Comparison of ENCODE assay signal across 18 mouse cellular contexts in the genomic region with DNA sequence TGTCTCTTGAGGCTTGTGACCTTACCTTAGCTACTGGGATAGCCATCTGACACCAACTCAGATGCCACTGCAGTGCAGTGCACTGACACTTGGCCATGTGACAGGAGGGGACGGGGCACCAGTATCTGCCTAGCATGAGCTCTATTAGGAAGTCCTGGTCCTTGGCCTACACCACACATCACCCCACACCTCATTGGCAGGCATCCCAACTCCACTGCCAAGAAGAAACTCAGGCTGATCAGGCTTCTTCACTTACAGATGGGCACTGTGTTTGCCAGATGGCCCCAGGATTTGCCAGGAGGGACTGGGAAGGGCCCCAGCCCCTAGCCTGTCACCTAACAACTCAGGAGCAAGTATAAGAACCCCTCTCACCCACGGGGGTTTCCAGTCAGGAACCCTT. TPM values are rescaled to one million over a fixed set of nuclear protein-coding genes. Genes with fewer than 3 reads are reported as not detected.
DNase-seq lines count a peak whose midpoint lies in the region; ATAC-seq and TF ChIP-seq lines count a peak whose summit lies in the region.
"Had no signal": no experiment of that assay in that cellular context is flagged by ENCODE, and none has a peak within 500 bp of the region (broad histone marks: within the 10 kb centered on the region; RNA-seq: fewer than 3 reads in every experiment).

No protein-coding gene starts in this region.

- H3K4me2 ChIP-seq in neural tube, embryonic 15.5 days = no peak overlapping the region
- H3K4me2 ChIP-seq: hindbrain, embryonic 14.5 days; liver, embryonic 13.5 days had no signal

- H3K36me3 ChIP-seq in neural tube, embryonic 15.5 days = peaks cover 49% of the 10 kb centered on the region

- intact Hi-C loops in left cerebral cortex, postnatal 4 days (cut with DNase I) = no loop called here
- intact Hi-C loops in gastrocnemius, postnatal 14 days (cut with DNase I; ENCODE audit: low total_unique reads) = no loop called here

- no peak overlapping the region for H3K27ac ChIP-seq in neural tube, embryonic 15.5 days (replicated peaks)
- H3K27ac ChIP-seq: hindbrain, embryonic 14.5 days; liver, embryonic 13.5 days had no signal

- no peak for ATAC-seq in neural tube, embryonic 15.5 days (ENCODE audit: low FRiP score)
- ATAC-seq: intestine, embryonic 16.5 days had no signal

- H3K9ac ChIP-seq in neural tube, embryonic 15.5 days (replicated peaks) = no peak overlapping the region
- H3K9ac ChIP-seq: hindbrain, embryonic 14.5 days; liver, embryonic 13.5 days had no signal

- TF ChIP-seq POLR2A in lung, adult 2 months (IDR thresholded peaks at IDR 0.05; ENCODE audit: borderline replicate concordance, extremely low read depth, low read depth, low read length) = no peak

- WGBS in lung, adult 2 months = 49% methylated on average over 2 of the region's 2 CpGs
- 81% methylated on average over 2 of the region's 2 CpGs for WGBS in neural tube, embryonic 15.5 days

- no peak for TF ChIP-seq CTCF in lung, adult 2 months (IDR thresholded peaks at IDR 0.05; ENCODE audit: insufficient read depth, low read length)

- DNase-seq in adrenal gland, postnatal 25 days = peak; percentile 42
- no peak for DNase-seq in adrenal gland, postnatal 4 days (ENCODE audit: low spot score in 2 of 2)
- DNase-seq in left cerebral cortex, postnatal 4 days = peak; percentile 78
- no peak for DNase-seq in left cerebral cortex, adult 18-20 months (ENCODE audit: low spot score in 2 of 2)
- DNase-seq in adipocyte (ENCODE audit: low spot score) = peak; percentile 96
- peak; percentile 82 for DNase-seq in gastrocnemius, postnatal 14 days
- no peak for DNase-seq in lung, adult 2 months
- DNase-seq: heart, adult 18-20 months; layer of hippocampus, postnatal 36 days; liver, embryonic 13.5 days; midbrain, embryonic 14.5 days; right cerebral cortex, adult 18-20 months had no signal

- H3K4me1 ChIP-seq in lung, adult 2 months (ENCODE audit: control insufficient read depth, insufficient read depth, low read length) = no peaks in the 10 kb centered on the region
- peaks cover 33% of the 10 kb centered on the region for H3K4me1 ChIP-seq in neural tube, embryonic 15.5 days

- H3K27me3 ChIP-seq in neural tube, embryonic 15.5 days (replicated peaks) = no peaks in the 10 kb centered on the region

- H3K9me3 ChIP-seq in neural tube, embryonic 15.5 days (replicated peaks) = no peaks in the 10 kb centered on the region
- H3K9me3 ChIP-seq: liver, embryonic 13.5 days had no signal

- no peak overlapping the region for H3K4me3 ChIP-seq in lung, adult 2 months (replicated peaks; ENCODE audit: extremely low read depth, low read depth, low read length)
- H3K4me3 ChIP-seq in neural tube, embryonic 15.5 days (replicated peaks) = no peak overlapping the region; the same call in 1 of the 2 replicates
- H3K4me3 ChIP-seq: liver, embryonic 13.5 days had no signal

RNA-seq across cellular contexts. Expression of gene Cers1, which starts 2.2 kb away (rescaled TPM):
- 2.9 and 3.4 TPM in 2 replicates for total RNA-seq in adrenal gland, postnatal 25 days (2021)
- total RNA-seq in adrenal gland, postnatal 4 days (2021) = 1 to 10 TPM; 6.8 to 7.2 TPM
- 10 to 100 TPM; 61.6 to 67.6 TPM for total RNA-seq in left cerebral cortex, postnatal 4 days (2021)
- 10 to 100 TPM; 86.4 to 94.3 TPM for total RNA-seq in left cerebral cortex, adult 18-20 months (2021)
- 10 to 100 TPM; 14.5 to 24.5 TPM for total RNA-seq in gastrocnemius, postnatal 14 days (2021)
- 2.7 TPM in 2 replicates for polyA plus RNA-seq in lung, adult 2 months (2012; rRNA removed)
- 35.5 and 42.4 TPM in 2 replicates for polyA plus RNA-seq in neural tube, embryonic 15.5 days (2015; fragmentation: Nextera tagmentation; extraction: Ambion mirVana)
- total RNA-seq: megakaryocyte progenitor cell, adult 5-6 weeks had no signal

RNA-seq across cellular contexts. Expression of gene Cope, which starts 11.1 kb away (rescaled TPM):
- 184 and 238 TPM in 2 replicates for total RNA-seq in adrenal gland, postnatal 25 days (2021)
- 100 to 1,000 TPM; 188 to 192 TPM for total RNA-seq in adrenal gland, postnatal 4 days (2021)
- total RNA-seq in left cerebral cortex, postnatal 4 days (2021) = 100 to 1,000 TPM; 110 to 113 TPM
- total RNA-seq in left cerebral cortex, adult 18-20 months (2021) = 100 to 1,000 TPM; 141 to 145 TPM
- 100 to 1,000 TPM; 123 to 134 TPM for total RNA-seq in gastrocnemius, postnatal 14 days (2021)
- polyA plus RNA-seq in lung, adult 2 months (2012; rRNA removed) = 308 and 342 TPM in 2 replicates
- 299 and 314 TPM in 2 replicates for polyA plus RNA-seq in neural tube, embryonic 15.5 days (2015; fragmentation: Nextera tagmentation; extraction: Ambion mirVana)

RNA-seq across cellular contexts. Expression of gene Ddx49, which starts 11.1 kb away (rescaled TPM):
- total RNA-seq in adrenal gland, postnatal 25 days (2021) = 50.1 and 64.7 TPM in 2 replicates
- total RNA-seq in adrenal gland, postnatal 4 days (2021) = 10 to 100 TPM; 83.3 to 86.8 TPM
- total RNA-seq in left cerebral cortex, postnatal 4 days (2021) = 10 to 100 TPM; 65.7 to 69.9 TPM
- 10 to 100 TPM; 42.0 to 49.1 TPM for total RNA-seq in left cerebral cortex, adult 18-20 months (2021)
- total RNA-seq in gastrocnemius, postnatal 14 days (2021) = 10 to 100 TPM; 25.3 to 27.5 TPM
- 37.2 and 43.0 TPM in 2 replicates for polyA plus RNA-seq in lung, adult 2 months (2012; rRNA removed)
- polyA plus RNA-seq in neural tube, embryonic 15.5 days (2015; fragmentation: Nextera tagmentation; extraction: Ambion mirVana) = 42.2 and 46.7 TPM in 2 replicates

RNA-seq across cellular contexts. Expression of gene Gdf1, which starts 16.2 kb away (rescaled TPM):
- 2.0 TPM in 1 of 2 replicates, not detected in the other for total RNA-seq in adrenal gland, postnatal 25 days (2021)
- 1 to 10 TPM in 1 of 2 experiments, under 1 TPM in 1; 0.34 to 1.3 TPM for total RNA-seq in adrenal gland, postnatal 4 days (2021)
- 1 to 10 TPM; 6.8 to 7.9 TPM for total RNA-seq in left cerebral cortex, postnatal 4 days (2021)
- 10 to 100 TPM; 16.4 to 19.1 TPM for total RNA-seq in left cerebral cortex, adult 18-20 months (2021)
- 1 to 10 TPM; 1.3 to 2.8 TPM for total RNA-seq in gastrocnemius, postnatal 14 days (2021)
- polyA plus RNA-seq in lung, adult 2 months (2012; rRNA removed) = 1.1 and 1.5 TPM in 2 replicates
- polyA plus RNA-seq in neural tube, embryonic 15.5 days (2015; fragmentation: Nextera tagmentation; extraction: Ambion mirVana) = 7.9 and 9.8 TPM in 2 replicates
- total RNA-seq: megakaryocyte progenitor cell, adult 5-6 weeks had no signal
- polyA plus RNA-seq: embryonic facial prominence, embryonic 14.5 days; midbrain, embryonic 14.5 days; thymus, postnatal 0 days had no signal

RNA-seq across cellular contexts. Expression of gene Homer3, which starts 30.8 kb away (rescaled TPM):
- 20.2 and 23.0 TPM in 2 replicates for total RNA-seq in adrenal gland, postnatal 25 days (2021)
- 10 to 100 TPM; 44.8 to 50.6 TPM for total RNA-seq in adrenal gland, postnatal 4 days (2021)
- 10 to 100 TPM; 20.0 to 22.3 TPM for total RNA-seq in left cerebral cortex, postnatal 4 days (2021)
- 1 to 10 TPM; 7.9 to 9.8 TPM for total RNA-seq in left cerebral cortex, adult 18-20 months (2021)
- 1 to 10 TPM; 8.5 to 8.7 TPM for total RNA-seq in gastrocnemius, postnatal 14 days (2021)
- 75.0 and 111 TPM in 2 replicates for polyA plus RNA-seq in lung, adult 2 months (2012; rRNA removed)
- polyA plus RNA-seq in neural tube, embryonic 15.5 days (2015; fragmentation: Nextera tagmentation; extraction: Ambion mirVana) = 22.7 and 30.1 TPM in 2 replicates

Comparison
In these comparisons a context has a peak if more than half of its experiments do, and no peak if none do; other contexts are left out.
1. DNase-seq: peak in adrenal gland, postnatal 25 days (single experiment), left cerebral cortex, postnatal 4 days (single experiment), adipocyte (single experiment) and gastrocnemius, postnatal 14 days (single experiment); none in adrenal gland, postnatal 4 days (0 of 2), left cerebral cortex, adult 18-20 months (0 of 2) and lung, adult 2 months (single experiment).